Mouse (Mus musculus) megakaryocyte, embryonic 14.5 days (primary cell): ENCODE results near the gene Eif2ak3. TPM values are rescaled to one million over a fixed set of nuclear protein-coding genes. Genes with fewer than 3 reads are reported as not detected.
"Not testable (repeated sequence)": the region's sequence is repeated elsewhere in the genome, so short reads cannot be mapped to it uniquely, and the experiment has no call there.

Experiments
- H3K27me3 ChIP-seq: replicated peaks from 2 replicates; pipeline ENCODE3; 2012; ENCODE audit warnings: inconsistent platforms
- H3K36me3 ChIP-seq: replicated peaks from 2 replicates; pipeline ENCODE3; 2012; ENCODE audit warnings: low read length, inconsistent platforms, mixed read lengths
- H3K4me1 ChIP-seq: 2 replicates; pipeline ENCODE4 v1.6.1; 2012; ENCODE audit warnings: inconsistent platforms
- H3K4me3 ChIP-seq: replicated peaks from 2 replicates; pipeline ENCODE3; 2012; ENCODE audit warnings: moderate library complexity, mild to moderate bottlenecking, inconsistent platforms
- H3K9me3 ChIP-seq: 2 replicates; pipeline ENCODE4 v1.6.1; 2012; ENCODE audit warnings: inconsistent platforms
- FLI1 ChIP-seq: IDR thresholded peaks from 2 replicates; pipeline ENCODE4 v1.6.1; 2012; ENCODE audit warnings: low read length, inconsistent platforms, mixed read lengths
- GATA1 ChIP-seq: IDR thresholded peaks from 3 replicates; pipeline ENCODE4 v1.6.1; 2012; ENCODE audit warnings: mixed read lengths, low read length, inconsistent platforms, borderline replicate concordance
- polyA plus RNA-seq: library from polyadenylated mRNA; stranded (reverse); fragments of >175 nt; gene quantifications from 2 replicates; pipeline ENCODE4 v1.2.3, GENCODE M21; 2012; ENCODE audit warnings: low replicate concordance; ENCODE audit not compliant: insufficient read depth

Eif2ak3 gene
- polyA plus RNA-seq, 1 experiment, result 2.2 TPM

- Histone ChIP-seq H3K4me1 (peaks cover 50% of the 10 kb centered on the region), H3K27me3 (peaks cover 3% of the 10 kb centered on the region), H3K9me3 (no peaks in the 10 kb centered on the region), H3K36me3 (no peaks in the 10 kb centered on the region), H3K4me3 (peak overlapping the region; percentile 50)
- TF ChIP-seq GATA1 (no peak), FLI1 (no peak)
Observed at GRCm38 (mm10) chr6:70812526-70812895, 31.8 kb upstream of the Eif2ak3 start.

DNA sequence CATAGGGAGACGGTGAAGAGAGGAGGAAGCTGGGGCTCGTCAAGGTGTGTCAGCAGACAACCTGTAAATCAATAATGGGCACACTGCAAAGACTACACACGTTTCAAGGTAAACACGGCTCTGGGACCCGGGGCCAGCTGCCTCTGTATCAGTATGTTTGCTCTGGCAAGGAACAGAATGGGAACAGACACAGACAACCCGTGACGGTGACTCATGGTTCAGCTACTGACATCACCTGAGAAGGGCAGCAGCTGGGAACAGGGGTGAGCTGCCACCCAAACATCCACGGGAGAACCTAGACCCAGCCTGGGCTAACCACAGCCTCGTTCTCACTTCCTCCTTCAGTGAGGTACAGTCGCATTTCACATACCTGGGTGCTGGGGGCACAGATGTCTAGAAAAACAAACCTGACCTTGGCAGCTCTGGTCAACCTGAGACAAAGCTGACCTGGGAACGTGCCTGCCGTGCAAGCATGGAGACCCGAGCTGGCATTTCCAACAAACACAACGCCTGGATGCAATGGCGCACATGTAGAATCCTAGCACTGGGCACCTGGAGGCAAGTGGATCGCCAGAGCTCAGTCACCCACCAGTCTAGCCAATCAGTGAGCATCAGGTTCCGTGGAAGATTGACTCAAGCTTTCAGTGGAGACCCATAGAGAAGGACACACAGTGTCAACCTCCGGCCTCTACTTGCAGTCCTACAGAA lies 30.2 kb upstream of the Eif2ak3 start:
- peaks cover 3% of the 10 kb centered on the region for H3K27me3 ChIP-seq
- peaks cover 44% of the 10 kb centered on the region for H3K4me1 ChIP-seq
- no peaks in the 10 kb centered on the region for H3K9me3 ChIP-seq
- H3K36me3 ChIP-seq, result no peaks in the 10 kb centered on the region
- no peak overlapping the region for H3K4me3 ChIP-seq
- TF ChIP-seq FLI1 (no peak), GATA1 (no peak)

DNA sequence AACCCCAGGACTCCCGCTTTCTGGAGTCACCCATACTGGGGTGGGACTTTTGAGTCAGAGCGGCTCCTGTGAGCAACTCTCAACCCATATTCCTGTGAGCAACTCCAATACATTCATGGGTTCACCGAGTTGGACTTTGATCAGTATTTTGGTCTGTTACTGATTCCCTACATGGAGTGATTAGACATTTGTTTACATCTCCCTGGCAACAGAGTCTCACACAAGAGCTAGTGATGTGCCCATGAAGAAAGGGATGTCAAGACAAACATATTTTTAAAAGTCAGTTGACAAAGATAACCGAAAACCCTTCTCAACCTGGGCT lies 29.7 kb upstream of the Eif2ak3 start:
- Histone ChIP-seq H3K4me3 (no peak overlapping the region), H3K9me3 (no peaks in the 10 kb centered on the region), H3K36me3 (no peaks in the 10 kb centered on the region), H3K4me1 (peaks cover 43% of the 10 kb centered on the region), H3K27me3 (peaks cover 3% of the 10 kb centered on the region)
- TF ChIP-seq GATA1 (no peak), FLI1 (no peak)

- Histone ChIP-seq H3K4me3 (no peak overlapping the region), H3K36me3 (no peaks in the 10 kb centered on the region), H3K9me3 (no peaks in the 10 kb centered on the region), H3K27me3 (peaks cover 3% of the 10 kb centered on the region), H3K4me1 (peaks cover 38% of the 10 kb centered on the region)
- TF ChIP-seq GATA1 (no peak), FLI1 (no peak)
Observed at GRCm38 (mm10) chr6:70815471-70815870, 28.8 kb upstream of the Eif2ak3 start.

GRCm38 (mm10) chr6:70821566-70821965 lies 22.7 kb upstream of the Eif2ak3 start:
- peaks cover 2% of the 10 kb centered on the region for H3K36me3 ChIP-seq
- no peak for TF ChIP-seq FLI1
- TF ChIP-seq GATA1, result no peak
- no peak overlapping the region for H3K4me3 ChIP-seq
- peaks cover 44% of the 10 kb centered on the region for H3K4me1 ChIP-seq
- H3K9me3 ChIP-seq, result no peaks in the 10 kb centered on the region
- no peaks in the 10 kb centered on the region for H3K27me3 ChIP-seq

DNA sequence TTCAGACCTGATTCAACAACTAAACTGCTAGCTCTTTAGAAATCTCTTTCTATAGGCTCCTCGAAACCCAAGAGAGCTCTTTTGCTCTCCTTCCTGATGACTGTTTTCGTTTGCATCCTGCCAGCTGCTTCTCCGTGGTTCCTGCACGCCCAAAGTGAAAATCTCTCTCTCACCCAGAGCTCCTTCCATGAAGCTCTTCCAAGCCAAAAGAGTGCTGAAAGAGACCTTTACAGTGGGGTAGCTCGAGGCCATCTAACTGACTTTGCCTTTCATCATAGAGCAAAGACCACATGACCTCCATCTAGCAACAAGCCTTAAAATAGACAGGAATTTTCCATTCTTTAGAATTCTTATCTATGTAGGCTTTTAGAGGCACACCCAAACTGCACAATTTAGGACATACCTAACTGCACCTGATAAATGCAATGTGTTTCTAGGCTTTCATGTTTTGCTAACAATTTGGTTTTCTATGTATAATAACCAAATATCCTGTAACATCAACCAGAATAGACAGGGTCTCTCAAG lies 21.9 kb upstream of the Eif2ak3 start:
- no peak overlapping the region for H3K4me3 ChIP-seq
- H3K9me3 ChIP-seq, result peaks cover 8% of the 10 kb centered on the region
- no peaks in the 10 kb centered on the region for H3K27me3 ChIP-seq
- H3K36me3 ChIP-seq, result peaks cover 2% of the 10 kb centered on the region
- H3K4me1 ChIP-seq, result peaks cover 44% of the 10 kb centered on the region
- TF ChIP-seq GATA1 (no peak), FLI1 (no peak)

- H3K27me3 ChIP-seq, H3K36me3 ChIP-seq, H3K4me3 ChIP-seq: not testable (repeated sequence)
- peaks cover 13% of the 10 kb centered on the region for H3K9me3 ChIP-seq
- H3K4me1 ChIP-seq, result peaks cover 44% of the 10 kb centered on the region
Observed at GRCm38 (mm10) chr6:70823277-70823676, 21.0 kb upstream of the Eif2ak3 start.

- peaks cover 2% of the 10 kb centered on the region for H3K36me3 ChIP-seq
- no peak for TF ChIP-seq FLI1
- TF ChIP-seq GATA1, result no peak
- peaks cover 13% of the 10 kb centered on the region for H3K9me3 ChIP-seq
- H3K4me3 ChIP-seq, result peak overlapping the region; percentile 92
- H3K4me1 ChIP-seq, result peaks cover 42% of the 10 kb centered on the region
- no peaks in the 10 kb centered on the region for H3K27me3 ChIP-seq
Observed at GRCm38 (mm10) chr6:70824085-70824986, 20.0 kb upstream of the Eif2ak3 start.

DNA sequence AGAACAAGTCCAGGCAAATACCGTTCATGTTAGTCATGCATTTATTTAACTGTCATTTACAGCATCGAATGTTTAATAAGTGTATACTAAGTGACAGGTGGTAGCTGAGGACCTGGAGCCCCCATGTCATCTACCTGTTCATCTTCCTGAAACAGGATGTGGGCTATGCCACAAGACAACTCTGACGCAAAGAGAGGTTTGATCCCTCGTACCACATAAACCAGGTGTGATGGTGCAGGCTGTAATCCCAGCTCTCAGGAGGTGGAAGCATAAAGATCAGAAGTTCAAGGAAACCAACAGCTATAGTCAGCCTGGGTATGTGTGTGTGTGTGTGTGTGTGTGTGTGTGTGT lies 19.4 kb upstream of the Eif2ak3 start:
- TF ChIP-seq FLI1 (no peak), GATA1 (no peak)
- Histone ChIP-seq H3K4me1 (peaks cover 40% of the 10 kb centered on the region), H3K9me3 (peaks cover 13% of the 10 kb centered on the region), H3K4me3 (peak overlapping the region; percentile 92), H3K36me3 (peaks cover 2% of the 10 kb centered on the region), H3K27me3 (no peaks in the 10 kb centered on the region)

DNA sequence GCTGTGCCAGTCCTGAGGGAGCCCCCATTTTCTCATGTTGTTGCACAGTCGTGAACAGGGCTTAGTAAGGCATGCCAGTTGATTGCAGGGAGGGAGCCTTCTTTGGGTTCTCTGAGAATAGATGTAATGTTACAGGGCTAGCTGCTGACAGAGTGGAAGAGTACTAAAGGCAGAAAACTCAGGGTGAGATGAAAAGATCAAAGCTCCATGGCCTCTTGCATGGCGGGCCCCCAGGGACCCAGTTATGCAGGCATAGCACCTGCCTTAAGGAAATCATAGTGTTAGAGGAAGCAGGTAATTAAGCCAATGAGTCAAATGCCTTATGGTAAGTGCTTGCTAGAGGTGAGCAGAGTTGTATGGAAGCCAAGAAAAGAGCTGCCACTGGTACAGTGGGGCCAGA lies 14.9 kb upstream of the Eif2ak3 start:
- no peak overlapping the region for H3K4me3 ChIP-seq
- peaks cover 2% of the 10 kb centered on the region for H3K36me3 ChIP-seq
- H3K27me3 ChIP-seq, result peaks cover 2% of the 10 kb centered on the region
- H3K9me3 ChIP-seq, result peaks cover 13% of the 10 kb centered on the region
- H3K4me1 ChIP-seq, result peaks cover 35% of the 10 kb centered on the region
- TF ChIP-seq GATA1 (no peak), FLI1 (no peak)
